20 mouse cellular contexts compared by ENCODE assay signal in genomic region chr3:105374836-105375235, GRCm38 (mm10).
DNase-seq lines count a peak whose midpoint lies in the region; ATAC-seq lines count a peak whose summit lies in the region.
"Had no signal": no experiment of that assay in that cellular context is flagged by ENCODE, and none has a peak within 500 bp of the region (broad histone marks: within the 10 kb centered on the region; RNA-seq: fewer than 3 reads in every experiment).

No protein-coding gene starts in this region.

- H3K36me3 ChIP-seq in kidney, embryonic 16.5 days (ENCODE audit: insufficient read depth, low read length): no peaks in the 10 kb centered on the region
- no peaks in the 10 kb centered on the region for H3K36me3 ChIP-seq in heart, embryonic 16.5 days (ENCODE audit: control insufficient read depth, insufficient read depth)
- H3K36me3 ChIP-seq in midbrain, embryonic 14.5 days (ENCODE audit: control insufficient read depth, insufficient read depth, low read length): no peaks in the 10 kb centered on the region
- H3K36me3 ChIP-seq: forebrain, embryonic 10.5 days; hindbrain, embryonic 12.5 days; neural tube, embryonic 15.5 days had no signal

- no peaks in the 10 kb centered on the region for H3K27me3 ChIP-seq in kidney, embryonic 16.5 days (ENCODE audit: insufficient read depth, low read length)
- H3K27me3 ChIP-seq in heart, embryonic 16.5 days (ENCODE audit: control insufficient read depth, insufficient read depth, low read length): no peaks in the 10 kb centered on the region
- no peaks in the 10 kb centered on the region for H3K27me3 ChIP-seq in midbrain, embryonic 14.5 days (ENCODE audit: control insufficient read depth, insufficient read depth, low read length)
- H3K27me3 ChIP-seq: hindbrain, embryonic 12.5 days; neural tube, embryonic 15.5 days had no signal

- no peak overlapping the region for H3K4me2 ChIP-seq in kidney, embryonic 16.5 days (replicated peaks; ENCODE audit: low read depth, low read length)
- peak overlapping the region; percentile 58 for H3K4me2 ChIP-seq in heart, embryonic 16.5 days (ENCODE audit: low read depth, low read length)
- H3K4me2 ChIP-seq in midbrain, embryonic 14.5 days (ENCODE audit: low read length): no peak overlapping the region
- H3K4me2 ChIP-seq: hindbrain, embryonic 12.5 days; midbrain, embryonic 11.5 days; neural tube, embryonic 15.5 days had no signal

- DNase-seq in kidney, adult 9 months: peak; percentile 14
- DNase-seq in lung, postnatal 10 days: peak; percentile 8
- DNase-seq in lung, postnatal 25 days (ENCODE audit: low spot score): no peak
- peak; percentile 72 for DNase-seq in testis, postnatal 10 days (ENCODE audit: low spot score)
- no peak for DNase-seq in midbrain, embryonic 14.5 days
- DNase-seq in right cerebral cortex, postnatal 4 days: no peak
- DNase-seq: adrenal gland, adult 2 months; cerebellum, adult 11 months; cerebellum, postnatal 14 days; gastrocnemius, postnatal 14 days; thymus, postnatal 14 days had no signal

- no peak overlapping the region for H3K4me3 ChIP-seq in kidney, embryonic 16.5 days (ENCODE audit: low read length)
- no peak overlapping the region for H3K4me3 ChIP-seq in heart, embryonic 16.5 days (ENCODE audit: low read length)
- no peak overlapping the region for H3K4me3 ChIP-seq in midbrain, embryonic 14.5 days (replicated peaks; ENCODE audit: low read depth, low read length)
- H3K4me3 ChIP-seq: forebrain, embryonic 10.5 days; hindbrain, embryonic 12.5 days; neural tube, embryonic 15.5 days had no signal

- no peak overlapping the region for H3K9ac ChIP-seq in kidney, embryonic 16.5 days (replicated peaks; ENCODE audit: low read length)
- peak overlapping the region; percentile 11; the same call in 1 of the 2 replicates for H3K9ac ChIP-seq in heart, embryonic 16.5 days (ENCODE audit: low read length)
- H3K9ac ChIP-seq in midbrain, embryonic 14.5 days (replicated peaks; ENCODE audit: low read length): no peak overlapping the region
- H3K9ac ChIP-seq: hindbrain, embryonic 12.5 days; neural tube, embryonic 15.5 days had no signal

- no peaks in the 10 kb centered on the region for H3K9me3 ChIP-seq in kidney, embryonic 16.5 days (ENCODE audit: low read length)
- H3K9me3 ChIP-seq in heart, embryonic 16.5 days (replicated peaks; ENCODE audit: control insufficient read depth, low read length): no peaks in the 10 kb centered on the region
- no peaks in the 10 kb centered on the region for H3K9me3 ChIP-seq in midbrain, embryonic 14.5 days (ENCODE audit: control insufficient read depth, low read length)
- H3K9me3 ChIP-seq: forebrain, embryonic 10.5 days; hindbrain, embryonic 12.5 days; neural tube, embryonic 15.5 days had no signal

- peaks cover 33% of the 10 kb centered on the region for H3K4me1 ChIP-seq in kidney, embryonic 16.5 days (ENCODE audit: insufficient read depth, low read length)
- H3K4me1 ChIP-seq in heart, embryonic 16.5 days (ENCODE audit: control insufficient read depth, insufficient read depth, low read length): peaks cover 15% of the 10 kb centered on the region
- 0 out of 2 replicates have a peak, but pooled peaks cover 5% of the 10 kb centered on the region for H3K4me1 ChIP-seq in midbrain, embryonic 14.5 days (ENCODE audit: control insufficient read depth, insufficient read depth, low read length)

- no peak for ATAC-seq in kidney, embryonic 16.5 days (ENCODE audit: low FRiP score, low TSS enrichment)
- ATAC-seq in heart, embryonic 16.5 days (replicated peaks; ENCODE audit: extremely low read depth, insufficient read depth, low FRiP score): no peak
- ATAC-seq in midbrain, embryonic 14.5 days (ENCODE audit: low FRiP score, low TSS enrichment): no peak
- ATAC-seq: forebrain, embryonic 16.5 days; intestine, postnatal 0 days had no signal

- H3K27ac ChIP-seq in kidney, embryonic 16.5 days (ENCODE audit: low read length): no peak overlapping the region
- peak overlapping the region; percentile 91 for H3K27ac ChIP-seq in heart, embryonic 16.5 days (ENCODE audit: low read length)
- H3K27ac ChIP-seq in midbrain, embryonic 14.5 days (replicated peaks; ENCODE audit: low read depth, low read length): no peak overlapping the region
- H3K27ac ChIP-seq: forebrain, embryonic 10.5 days; hindbrain, embryonic 12.5 days; neural tube, embryonic 15.5 days; stomach, postnatal 0 days had no signal

Comparison
In these comparisons a context has a peak if more than half of its experiments do, and no peak if none do; other contexts are left out.
1. DNase-seq: peak in kidney, adult 9 months (single experiment), lung, postnatal 10 days (single experiment) and testis, postnatal 10 days (single experiment); none in lung, postnatal 25 days (single experiment), midbrain, embryonic 14.5 days (single experiment) and right cerebral cortex, postnatal 4 days (single experiment).